Mouse (Mus musculus): ENCODE results near the gene Spata13.

DNA sequence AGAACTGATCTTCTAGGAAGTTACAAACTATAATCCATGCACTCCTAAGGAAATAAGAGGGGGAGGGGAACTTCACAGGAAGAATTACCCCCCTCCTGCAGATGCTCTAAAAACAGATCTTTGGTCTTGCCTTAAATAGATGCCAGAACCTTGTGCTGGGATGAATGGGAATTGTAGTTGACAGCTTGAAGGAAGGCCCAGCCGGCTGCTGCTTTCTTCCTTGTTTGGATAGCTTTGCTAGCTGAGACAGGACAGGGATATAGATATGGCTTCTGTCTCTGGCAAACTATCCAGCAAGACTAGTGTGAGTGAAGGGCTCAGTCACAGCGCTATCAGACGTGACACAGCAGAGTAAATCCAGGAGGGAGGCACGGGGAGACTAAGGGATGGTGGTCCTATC lies 99.9 kb downstream of the Spata13 start:
- TF ChIP-seq CTCF (IDR thresholded peaks at IDR 0.05; ENCODE audit: extremely low read depth, insufficient read length, insufficient replicate concordance, low read depth, low read length): no peak
- TF ChIP-seq POLR2A (IDR thresholded peaks at IDR 0.05; ENCODE audit: low read depth, low read length): no peak
